Mouse (Mus musculus) liver, postnatal 0 days (tissue): ENCODE data around the gene Fbxw10.

Experiments
- CTCF ChIP-seq: sonication (generic); IDR thresholded peaks from 2 replicates; pipeline ENCODE4 v1.5.1; 2016; ENCODE audit warnings: antibody characterized with exemption, low read depth
- EP300 ChIP-seq: IDR thresholded peaks from 2 replicates; pipeline ENCODE4 v1.6.1; 2016; ENCODE audit warnings: antibody characterized with exemption, low read depth, mild to moderate bottlenecking

- no peak for TF ChIP-seq CTCF
- TF ChIP-seq EP300: no peak
Measured at GRCm38 (mm10) chr11:62812268-62812667, 34.6 kb upstream of the Fbxw10 start.
